Mouse (Mus musculus): ENCODE results near the gene Nipbl.
"Not testable (repeated sequence)": the region's sequence is repeated elsewhere in the genome, so short reads cannot be mapped to it uniquely, and the experiment has no call there.

Gene Nipbl

DNA sequence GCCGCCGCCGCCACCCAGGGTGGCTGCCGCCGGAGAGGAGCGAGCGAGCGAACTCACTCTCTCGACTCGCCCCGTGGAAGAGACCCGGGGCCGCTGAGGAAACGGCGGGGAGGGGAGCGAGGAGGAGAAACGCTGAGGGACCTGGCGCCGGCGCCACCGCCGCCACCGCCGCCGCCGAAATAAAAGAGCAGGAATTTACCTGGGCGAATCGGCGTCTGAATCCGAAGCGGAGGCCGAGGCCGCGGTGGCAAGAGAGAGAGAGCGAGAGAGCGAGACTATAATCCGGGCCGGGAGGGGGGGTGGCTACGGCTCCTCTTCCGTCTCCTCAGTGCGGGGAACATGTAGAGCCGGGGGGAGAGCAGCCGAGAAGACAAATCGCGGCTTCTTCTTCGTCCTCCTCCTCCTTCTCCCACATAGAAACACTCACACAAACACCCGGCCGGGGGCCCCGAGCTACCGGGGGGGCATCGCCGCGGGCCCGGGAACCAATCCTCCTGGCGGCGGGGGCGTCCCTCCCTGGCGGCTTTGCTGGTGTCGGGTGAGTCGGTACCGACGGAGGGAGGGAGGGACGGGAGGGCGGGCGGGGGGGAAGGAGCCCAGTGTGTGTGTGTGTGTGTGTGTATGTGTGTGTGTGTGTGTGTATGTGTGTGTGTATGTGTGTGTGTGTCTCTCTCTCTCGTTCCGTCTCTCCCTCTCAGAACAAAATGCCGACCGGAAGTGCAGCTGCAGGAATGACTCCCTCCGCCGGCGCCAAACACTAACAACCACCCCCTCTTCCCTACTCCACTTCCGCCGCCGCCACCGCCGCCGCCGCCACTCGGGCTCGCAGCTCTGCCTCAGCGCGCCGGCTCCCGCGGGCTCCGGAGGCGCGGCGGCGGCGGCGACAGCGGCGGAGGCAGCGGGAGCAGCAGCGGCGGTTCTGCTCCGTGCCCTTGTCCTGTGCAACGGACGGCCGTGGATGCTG lies at the start of gene Nipbl:
Gene Nipbl (minus strand): TSS at position 538 of the 964 bp plus-strand sequence.
- peak; percentile 90 for DNase-seq (ENCODE audit: low spot score)

DNA sequence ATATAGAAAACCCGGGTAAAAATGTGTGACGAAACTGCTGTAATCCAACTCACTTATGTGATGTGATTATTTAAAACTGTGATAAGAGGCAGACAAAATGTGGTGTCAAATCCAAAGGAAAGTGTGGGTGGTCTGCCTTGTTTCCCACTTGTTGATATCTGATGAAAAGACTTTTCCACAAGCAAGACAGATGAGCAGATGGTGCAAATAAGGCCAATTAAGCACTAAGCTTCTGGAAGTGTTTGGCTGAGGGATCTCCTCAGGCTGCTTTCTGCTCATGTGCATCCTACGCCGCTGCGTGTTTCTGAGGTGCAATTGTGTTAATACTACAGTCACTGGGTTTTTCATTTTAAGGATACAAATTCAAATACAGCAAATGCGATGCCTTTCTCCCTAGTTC lies 41.0 kb upstream of the Nipbl start:
- peak; percentile 10 for DNase-seq (ENCODE audit: low spot score)

DNA sequence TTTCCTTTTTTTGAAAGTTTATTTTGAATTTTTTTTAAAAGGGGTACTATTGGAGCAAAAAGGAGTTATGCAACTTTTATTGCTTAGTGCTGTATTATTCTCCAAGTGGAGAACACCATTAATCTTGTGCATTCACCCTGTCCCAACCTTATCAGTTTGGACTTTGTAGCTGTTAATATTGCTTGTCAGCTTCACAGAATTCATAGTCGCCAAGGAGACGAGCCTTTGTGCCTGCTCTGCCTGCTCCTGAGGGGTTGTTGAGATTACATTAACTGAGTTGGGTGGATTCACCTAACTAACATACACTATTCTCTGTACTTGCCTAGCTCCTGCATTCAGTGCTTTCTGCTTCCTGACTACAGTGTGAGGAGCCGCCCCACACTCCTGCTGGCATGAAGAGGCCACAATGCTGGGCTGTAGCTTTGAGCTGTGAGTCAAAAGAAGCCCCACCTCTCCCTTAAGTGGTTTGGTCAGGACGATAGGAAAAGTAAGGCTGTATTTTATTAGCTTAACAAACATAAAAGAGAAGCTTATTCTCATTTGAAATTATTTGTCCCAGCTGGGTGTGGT lies 24.8 kb upstream of the Nipbl start:
- DNase-seq (ENCODE audit: low spot score): no peak

DNA sequence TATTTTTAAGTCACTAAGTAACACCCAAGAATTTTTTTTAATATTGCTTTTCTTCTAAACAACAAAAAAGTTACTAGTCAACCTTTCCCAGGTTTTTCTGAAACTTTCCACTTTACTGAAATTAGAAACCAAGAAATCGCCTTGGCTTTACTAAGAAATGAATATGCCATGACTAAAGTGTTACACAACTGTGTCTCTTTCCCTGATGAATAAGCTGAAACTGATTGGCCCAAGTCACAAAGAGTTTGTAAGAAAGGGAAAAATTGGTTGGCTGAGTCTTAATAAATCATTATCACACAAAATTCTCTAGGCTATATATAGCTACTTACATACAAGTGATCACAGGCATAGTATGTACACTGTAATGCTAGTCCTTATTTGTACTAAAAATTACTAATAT lies 19.3 kb upstream of the Nipbl start:
- no peak for DNase-seq (ENCODE audit: low spot score)

DNA sequence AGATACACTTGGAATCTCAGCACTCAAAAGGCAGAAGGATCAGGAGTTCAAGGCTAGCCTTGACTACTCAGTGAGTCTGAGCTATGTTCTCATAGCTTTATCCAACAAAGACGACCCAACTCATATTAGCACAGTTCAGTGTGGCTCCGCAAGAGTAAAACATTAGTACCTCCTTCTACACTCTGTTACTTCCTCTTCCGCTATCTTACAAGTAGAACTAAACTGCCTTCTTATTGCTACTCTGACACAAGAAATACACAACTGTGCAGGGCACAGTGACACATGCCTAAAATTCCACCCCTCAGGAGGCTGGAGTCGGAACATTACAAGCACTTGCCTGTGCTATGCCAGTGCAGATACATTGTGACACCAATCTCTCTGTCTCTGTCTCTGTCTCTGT lies 18.5 kb upstream of the Nipbl start:
- DNase-seq (ENCODE audit: low spot score): no peak

DNA sequence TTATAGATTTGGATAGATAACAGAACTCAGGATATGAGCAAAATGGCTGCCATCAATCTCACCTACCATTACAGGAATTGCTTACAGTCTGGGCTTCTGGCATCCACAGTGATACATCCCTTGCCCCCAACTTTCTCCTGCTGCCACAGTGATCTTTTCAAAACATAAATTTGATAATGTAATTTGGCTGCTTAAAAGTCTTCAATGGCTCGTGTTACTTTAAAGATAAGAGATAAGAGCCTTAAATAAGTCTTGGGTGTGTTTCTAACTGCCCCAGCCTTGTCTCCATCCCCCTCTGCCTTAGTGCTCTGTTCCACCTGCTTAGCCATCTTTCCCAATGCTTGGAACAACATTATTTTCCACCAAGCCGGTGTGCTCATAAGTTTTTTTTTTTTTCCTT lies 16.6 kb upstream of the Nipbl start:
- no peak for DNase-seq (ENCODE audit: low spot score)

DNA sequence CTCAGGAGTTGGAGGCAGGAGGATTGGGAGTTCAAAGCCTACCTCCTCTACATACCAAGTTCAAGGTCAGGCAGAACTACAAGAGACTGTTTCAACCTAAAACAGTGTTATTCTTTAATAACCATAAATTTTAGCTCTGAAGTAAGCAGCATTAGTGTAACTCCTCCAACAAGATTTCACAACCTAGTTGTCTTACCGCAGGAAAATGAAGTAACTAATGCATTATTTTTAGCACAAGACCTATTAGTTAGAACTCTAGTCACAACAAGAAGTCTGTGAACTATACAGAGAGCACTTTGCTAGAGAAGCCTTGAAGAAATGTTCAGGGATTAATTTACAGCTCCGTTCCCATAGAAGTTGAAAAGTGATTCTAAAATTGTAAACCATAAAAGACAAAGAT lies 15.7 kb upstream of the Nipbl start:
- no peak for DNase-seq (ENCODE audit: low spot score)

DNA sequence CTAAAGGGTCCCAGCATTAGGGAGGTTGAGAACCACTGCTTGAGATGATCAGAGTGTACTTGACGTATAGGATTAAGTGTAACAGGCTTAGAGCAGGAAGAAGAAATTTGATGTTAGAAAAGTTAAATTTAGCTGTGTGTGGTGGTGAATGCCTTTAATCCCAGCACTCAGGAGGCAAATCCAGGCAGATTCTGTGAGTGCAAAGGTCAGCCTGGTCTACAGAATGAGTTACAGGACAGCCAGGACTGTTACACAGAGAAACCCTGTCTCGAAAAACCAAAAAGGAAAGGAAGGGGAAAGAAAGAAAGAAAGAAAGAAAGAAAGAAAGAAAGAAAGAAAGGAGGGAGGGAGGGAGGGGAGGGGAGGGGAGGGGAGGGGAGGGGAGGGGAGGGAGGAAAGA lies 12.0 kb upstream of the Nipbl start:
- not testable (repeated sequence) for DNase-seq (ENCODE audit: low spot score)

DNA sequence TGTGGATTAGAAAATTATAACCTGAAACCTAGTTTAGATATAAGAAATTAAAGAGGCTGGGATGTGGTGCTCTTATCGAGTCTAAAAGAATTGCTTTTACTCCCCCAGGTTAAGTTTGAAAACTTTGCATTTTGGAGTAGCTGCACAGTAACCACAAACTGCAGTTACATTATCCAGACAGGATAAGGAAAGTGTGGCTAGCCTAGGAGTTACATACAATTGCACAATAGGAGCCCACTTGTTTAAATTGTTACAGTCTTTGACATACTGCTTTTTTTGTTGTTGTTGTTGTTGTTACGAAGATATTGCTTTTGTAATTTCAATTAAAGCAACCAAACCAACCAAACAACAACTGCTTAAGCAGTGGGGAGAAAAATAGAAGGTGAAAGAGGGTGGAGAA lies 11.2 kb upstream of the Nipbl start:
- DNase-seq (ENCODE audit: low spot score): no peak

DNA sequence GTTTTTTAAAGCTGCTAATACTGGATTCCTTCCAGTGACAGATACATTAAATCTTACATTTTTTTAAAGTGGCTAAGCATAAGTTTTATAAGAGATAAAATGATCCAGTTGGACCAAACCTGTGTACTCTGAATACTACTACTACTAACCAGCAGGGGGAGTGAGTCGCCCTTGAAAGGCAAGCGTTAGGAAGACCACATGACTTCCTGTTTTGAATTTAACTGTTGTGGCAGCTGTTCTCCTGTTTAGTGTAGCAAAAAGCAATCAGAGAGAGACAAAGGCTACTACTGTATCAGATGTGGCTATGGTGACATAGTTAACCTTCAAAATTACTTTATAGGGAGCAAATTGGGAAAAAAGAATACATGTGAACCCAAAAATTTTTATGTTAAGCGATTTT lies 6.8 kb upstream of the Nipbl start:
- peak; percentile 36 for DNase-seq (ENCODE audit: low spot score)

DNA sequence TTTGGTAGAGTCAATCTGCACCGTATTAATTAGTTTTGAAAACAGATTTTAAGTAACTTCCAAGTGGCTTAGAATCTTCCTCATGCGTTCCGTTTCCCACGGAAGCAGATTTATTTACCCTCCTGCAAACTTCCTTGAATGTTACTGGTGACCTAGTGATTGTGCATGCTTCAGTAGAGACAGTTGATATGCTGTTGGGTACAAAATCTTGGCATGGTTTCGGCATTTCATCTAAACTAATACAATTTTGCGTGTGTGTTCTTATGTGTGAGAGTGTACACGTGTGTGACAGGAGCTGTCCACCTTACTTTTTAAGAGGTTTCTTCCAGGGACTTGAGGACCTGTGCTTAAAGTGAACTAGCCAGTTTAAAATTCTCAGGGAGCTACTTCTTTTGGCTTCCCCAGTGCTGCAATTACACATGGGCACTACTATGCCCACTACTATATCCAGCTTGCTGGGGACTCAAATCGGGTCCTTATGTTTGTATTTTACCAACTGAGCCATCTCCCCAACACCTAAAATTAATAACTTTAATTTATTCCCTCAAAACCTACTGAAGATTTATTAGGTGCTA lies 3.0 kb upstream of the Nipbl start:
- no peak for DNase-seq (ENCODE audit: low spot score)

DNA sequence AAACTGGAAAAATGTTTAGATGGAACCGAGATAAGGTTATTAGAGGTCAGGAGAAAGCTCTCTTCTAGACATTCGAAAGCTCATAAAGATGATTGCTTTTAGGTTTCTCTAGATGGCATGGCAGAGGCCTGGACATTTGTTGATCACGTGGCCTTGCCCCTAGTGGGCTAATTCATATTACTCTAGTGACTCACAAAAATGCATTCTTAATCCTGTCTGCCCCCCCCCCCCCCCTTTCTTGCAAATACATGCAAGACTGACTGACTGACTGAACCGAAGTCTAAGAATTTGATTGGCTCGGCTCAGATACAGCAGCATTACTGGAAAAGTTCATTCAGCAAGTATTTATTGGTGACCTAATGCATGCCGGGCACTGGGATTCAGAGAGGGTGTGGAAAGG lies 2.2 kb upstream of the Nipbl start:
- no peak for DNase-seq (ENCODE audit: low spot score)

DNA sequence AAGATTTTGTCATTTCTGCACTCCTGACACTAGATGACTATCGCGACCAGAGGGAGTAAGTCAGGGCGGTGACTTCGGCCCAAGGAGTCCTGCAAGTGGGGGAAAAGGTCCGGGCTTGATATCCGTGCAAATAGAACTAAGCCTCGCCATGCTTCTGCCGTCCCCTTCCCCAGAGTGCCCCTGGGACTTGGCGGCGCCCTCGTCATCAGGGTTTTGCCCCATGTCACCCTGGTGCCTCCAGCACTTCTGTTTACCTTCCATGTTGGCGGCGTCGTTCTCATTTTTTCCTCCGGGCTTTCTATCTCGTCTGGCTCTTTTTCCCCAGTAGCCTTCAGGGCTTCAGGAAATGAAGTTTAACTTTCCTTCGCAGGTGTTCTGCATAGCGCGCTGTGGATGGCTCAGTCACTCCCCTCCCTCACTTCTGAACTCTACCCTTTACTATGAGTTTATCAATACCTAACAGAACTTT lies 1.7 kb upstream of the Nipbl start:
- DNase-seq (ENCODE audit: low spot score): no peak

DNA sequence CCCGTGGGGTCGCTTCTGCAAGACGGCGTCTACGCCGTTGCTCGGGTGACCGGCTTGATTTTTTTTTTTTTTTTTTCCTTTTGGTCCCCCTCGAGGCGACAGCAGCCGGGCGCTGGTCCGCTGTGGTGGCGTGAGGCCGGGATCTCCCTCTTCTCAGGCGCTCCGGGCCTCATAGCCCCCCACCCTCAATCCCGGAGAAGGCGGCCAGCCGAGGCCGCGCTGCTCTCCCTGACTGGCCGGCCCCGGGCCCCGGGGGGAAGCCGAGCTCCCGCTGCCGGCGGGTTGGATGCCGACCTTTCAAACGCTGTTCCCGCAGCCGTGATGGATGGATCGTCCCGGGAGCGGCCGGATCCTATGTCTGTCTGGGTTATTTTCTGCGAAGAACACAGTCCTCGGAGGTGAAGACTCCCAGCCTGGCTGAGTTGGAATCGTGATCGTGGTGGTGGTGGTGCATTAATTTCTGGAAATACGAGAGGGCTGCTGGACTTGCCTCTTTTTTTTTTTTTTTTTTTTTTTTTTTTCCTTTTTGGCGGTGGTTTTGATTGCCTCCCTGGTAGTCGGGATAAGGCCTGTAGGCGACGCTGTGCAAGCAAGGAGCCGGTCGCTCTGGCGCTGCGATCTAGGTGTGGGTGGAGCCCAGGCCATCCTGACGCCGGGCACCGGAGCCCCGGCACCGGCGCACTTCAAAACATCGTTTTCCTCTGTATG lies 781 bp upstream of the Nipbl start:
- DNase-seq (ENCODE audit: low spot score): peak; percentile 77

DNA sequence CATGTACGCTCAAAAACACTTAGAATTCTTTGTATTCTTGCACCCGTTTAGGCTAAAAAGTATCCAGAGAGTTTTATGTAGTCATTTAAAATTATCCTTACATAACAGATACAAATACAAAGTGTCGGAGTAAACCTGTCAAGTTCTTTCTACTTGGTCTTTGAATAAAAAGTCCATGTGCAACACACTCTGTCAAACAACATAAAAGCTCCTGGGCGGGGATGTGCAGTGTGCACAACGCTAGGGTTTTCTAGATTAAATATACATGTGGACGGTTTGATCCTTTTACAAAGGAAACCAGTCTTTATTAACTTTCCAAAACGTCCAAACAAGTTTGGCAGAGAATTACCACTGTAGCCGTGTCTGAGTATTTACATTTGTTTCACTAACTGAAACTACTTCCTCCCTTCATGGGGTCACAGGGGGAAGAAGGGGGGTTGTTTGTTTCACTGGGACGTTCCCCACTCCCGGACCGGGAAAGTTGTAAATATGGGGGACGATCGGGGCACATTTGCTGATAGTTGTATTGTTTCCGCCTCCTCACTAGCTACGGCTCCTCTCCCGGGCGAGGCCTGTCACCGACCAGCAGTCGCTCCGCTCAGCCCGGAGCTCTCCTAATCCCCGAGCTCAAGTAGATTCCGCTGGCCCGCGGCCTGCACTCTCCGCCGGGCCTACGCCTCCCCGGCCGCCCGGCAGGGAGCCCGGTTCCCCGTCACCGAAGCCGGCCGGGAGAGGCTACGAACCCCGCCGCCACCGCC lies 916 bp downstream of the Nipbl start:
- DNase-seq (ENCODE audit: low spot score): peak; percentile 65

DNA sequence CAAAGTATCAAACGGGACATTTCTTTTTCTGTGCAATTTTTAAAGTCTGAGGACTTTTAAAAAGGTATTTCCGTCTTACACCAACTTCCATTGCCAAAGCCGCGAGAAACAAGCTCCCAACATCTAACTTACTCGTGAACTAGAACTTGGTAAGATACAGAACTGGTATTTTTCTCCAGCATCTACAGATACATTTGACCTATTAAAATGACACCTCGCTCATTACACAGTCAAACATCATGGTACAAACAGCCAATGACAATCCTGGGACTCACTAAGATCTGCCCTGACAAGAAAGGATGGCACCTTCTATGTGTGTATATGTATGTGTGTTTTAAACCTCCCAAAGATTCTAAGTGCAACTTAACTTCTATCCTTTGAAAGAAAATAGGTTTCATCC lies 1.5 kb downstream of the Nipbl start:
- no peak for DNase-seq (ENCODE audit: low spot score)

DNA sequence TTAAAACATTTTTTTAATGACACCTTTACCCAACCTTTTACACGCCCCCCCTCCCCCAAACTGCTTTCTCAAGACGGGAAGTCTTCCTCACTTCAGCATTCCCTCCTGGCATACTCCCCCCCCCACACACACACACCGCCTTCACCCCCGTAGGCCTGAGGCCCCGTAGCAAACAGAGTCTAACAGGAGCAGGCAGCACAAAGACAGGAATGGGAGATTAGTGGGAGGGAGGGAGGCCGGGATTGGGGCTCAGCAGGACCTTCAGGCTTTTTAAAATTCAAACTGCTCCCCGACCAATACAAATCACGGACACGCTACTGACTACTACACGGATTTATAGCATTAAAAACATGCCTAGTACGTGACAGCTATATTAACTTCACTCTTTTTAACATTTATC lies 2.1 kb downstream of the Nipbl start:
- no peak for DNase-seq (ENCODE audit: low spot score)

DNA sequence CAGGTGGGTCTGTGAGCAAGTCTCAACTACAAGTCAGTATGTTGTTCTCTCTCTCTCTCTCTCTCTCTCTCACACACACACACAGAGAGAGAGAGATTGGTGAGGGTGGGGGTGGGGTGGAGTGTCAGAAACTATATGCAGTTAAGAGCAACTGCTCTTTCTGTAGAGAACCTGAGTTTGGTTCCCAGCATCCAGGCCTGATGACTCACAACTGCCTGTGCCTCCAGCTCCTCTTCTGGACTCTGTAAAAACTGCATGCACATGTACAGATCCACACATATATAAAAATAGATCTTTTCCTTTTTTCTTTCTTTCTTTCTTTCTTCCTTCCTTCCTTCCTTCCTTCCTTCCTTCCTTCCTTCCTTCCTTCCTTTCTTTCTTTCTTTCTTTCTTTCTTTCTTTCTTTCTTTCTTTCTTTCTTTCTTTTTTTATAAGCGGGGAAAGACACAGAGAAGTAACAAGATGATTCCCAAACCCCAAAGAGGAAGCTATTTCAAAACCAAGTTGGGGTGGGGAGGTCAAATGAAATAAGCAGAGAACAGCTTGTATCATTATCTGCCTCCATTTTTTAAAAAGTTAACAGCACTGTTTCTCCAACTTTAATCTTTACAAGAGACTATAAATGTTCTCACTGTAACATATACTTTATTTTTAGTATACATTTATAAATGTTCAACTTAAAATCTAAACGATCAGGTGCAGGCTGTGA lies 10.9 kb downstream of the Nipbl start:
- DNase-seq (ENCODE audit: low spot score): no peak

DNA sequence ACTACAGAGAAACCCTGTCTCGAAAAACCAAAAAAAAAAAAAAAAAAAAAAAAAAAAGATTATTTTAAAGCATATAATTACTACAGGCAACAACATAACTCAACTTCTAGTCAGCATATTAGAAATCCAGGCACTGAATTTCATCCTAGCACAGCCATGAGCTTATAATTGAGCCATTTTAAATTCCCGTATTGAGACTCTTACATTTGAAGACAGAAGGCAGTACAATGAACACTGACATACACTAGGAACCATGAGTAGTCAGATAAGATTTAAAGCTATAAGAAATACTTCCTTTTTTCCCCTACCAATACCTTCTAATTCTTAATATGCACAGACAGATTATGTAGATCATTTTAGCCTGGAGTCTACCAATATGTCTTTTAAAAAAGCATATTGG lies 11.7 kb downstream of the Nipbl start:
- no peak for DNase-seq (ENCODE audit: low spot score)

DNA sequence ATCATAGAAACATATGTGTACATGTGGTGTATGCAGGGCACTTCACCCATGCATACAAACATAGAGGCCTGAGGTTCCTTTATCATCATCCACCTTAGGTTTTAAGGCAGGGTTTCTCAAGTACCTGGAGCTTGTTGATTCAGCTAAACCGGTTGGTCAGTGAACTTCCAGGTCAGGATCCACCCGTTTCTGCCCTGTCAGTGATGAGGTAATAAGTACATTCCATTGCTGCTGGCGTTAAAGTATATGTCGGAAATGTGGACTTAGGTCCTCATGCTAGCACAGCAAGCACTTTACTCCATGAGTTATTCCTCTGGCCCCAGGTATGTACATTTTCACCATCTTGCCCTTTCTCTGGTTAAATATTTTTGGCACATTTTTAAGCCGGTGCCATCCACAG lies 14.8 kb downstream of the Nipbl start:
- no peak for DNase-seq (ENCODE audit: low spot score)

DNA sequence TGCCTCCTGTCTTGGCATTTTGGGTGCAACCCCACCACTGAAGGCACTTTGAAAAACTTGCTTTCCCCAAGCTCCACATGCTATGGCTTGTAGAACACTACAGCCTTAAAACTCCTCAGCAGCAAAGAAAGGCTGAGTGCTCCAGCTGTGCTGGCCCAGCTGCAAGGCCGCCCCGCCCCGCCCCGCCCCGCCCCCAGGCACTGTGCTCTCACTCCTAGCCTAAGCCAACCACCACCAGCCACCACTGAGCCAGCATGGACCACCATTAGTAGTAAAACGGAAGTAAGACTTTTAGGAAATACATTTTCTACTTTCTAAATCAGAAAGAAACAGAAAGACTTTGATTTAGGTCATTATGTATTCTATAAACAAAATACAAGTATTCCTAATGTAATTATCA lies 23.4 kb downstream of the Nipbl start:
- no peak for DNase-seq (ENCODE audit: low spot score)

All from layer of hippocampus, adult 11-12 months (tissue).